Mouse (Mus musculus) heart, postnatal 0 days (tissue): ENCODE measurements around the gene Psapl1.

Experiments
- CTCF ChIP-seq: IDR thresholded peaks from 2 replicates; pipeline ENCODE4 v1.5.1; 2016; ENCODE audit warnings: antibody characterized with exemption, control low read depth, low read depth
- EP300 ChIP-seq: IDR thresholded peaks from 2 replicates; pipeline ENCODE4 v1.6.1; 2016; ENCODE audit warnings: antibody characterized with exemption, low read depth

- TF ChIP-seq CTCF: peak; percentile 26
- no peak for TF ChIP-seq EP300
Observed at GRCm38 (mm10) chr5:36213310-36213709, 9.5 kb downstream of the Psapl1 start.
